Mouse (Mus musculus): ENCODE results near the gene Gabre. TPM values are rescaled to one million over a fixed set of nuclear protein-coding genes. Genes with fewer than 3 reads are reported as not detected.

The Gabre gene
- not detected in 2 replicates for polyA plus RNA-seq (2012; ENCODE audit: low replicate concordance)

DNA sequence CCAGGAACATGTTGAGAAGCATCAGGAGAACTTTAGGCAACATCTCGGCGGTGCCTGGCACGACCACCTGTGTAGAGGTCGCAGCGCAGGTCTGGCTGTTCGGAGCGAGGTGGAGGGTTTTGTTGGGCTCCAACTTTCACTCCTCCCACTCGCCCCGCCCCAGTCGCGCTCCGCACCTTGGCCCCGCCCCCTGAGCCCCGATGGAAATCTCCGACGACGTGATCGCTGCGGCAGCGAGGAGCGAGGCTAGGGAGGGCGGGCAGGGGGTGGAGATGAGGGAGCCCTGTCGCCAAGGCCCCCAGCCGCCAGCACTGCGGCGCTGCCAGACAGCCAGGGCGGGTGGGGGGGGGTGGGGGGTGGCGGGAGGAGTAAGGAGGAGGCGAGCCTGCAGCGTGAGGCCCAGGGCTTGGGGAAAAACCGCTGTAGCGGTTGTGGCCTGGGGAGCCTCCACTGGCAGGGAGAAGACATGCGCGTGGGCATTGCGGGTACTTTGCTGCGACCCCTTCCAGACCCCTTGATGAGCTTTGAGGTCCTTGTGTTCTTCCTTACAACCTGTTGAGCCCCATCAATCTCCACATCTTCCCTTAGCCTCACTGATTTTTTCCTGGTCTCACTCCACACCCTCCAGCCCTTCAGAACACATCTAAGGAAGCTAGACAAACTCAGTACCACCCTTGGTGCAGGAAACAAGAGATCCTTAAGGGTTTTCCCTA is at the start of gene Gabre:
Gabre (minus strand) TSS at position 145 of the 713 bp plus-strand sequence.

DNA sequence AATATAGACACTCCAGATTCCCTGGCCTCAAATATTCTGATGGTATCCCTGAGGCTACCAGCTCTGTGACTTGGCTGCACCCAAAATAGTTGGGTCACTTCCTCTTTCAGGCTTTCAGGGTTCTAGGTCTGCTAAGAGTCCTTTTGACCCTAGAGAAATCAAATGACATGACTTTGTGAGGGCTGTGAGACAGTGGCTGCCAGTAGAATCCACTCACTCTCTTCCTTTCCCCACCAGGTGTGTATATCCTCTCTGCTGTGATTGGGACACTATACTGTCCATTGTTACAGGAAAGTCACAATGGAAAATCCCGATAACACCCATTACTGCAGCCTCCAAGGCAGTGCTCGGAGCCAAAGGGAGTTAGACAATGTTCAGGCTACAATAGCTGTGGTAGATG is 52.9 kb downstream of the Gabre start, which contains the start of gene Magea4:
Magea4 (plus strand) TSS at position 301 of the 400 bp plus-strand sequence.

Other genes starting within 250 kb of the Gabre start
- gene Magea4, start 52.8 kb downstream of the Gabre start, polyA plus RNA-seq (2012; ENCODE audit: low replicate concordance) = not detected in 2 replicates
- gene Magea10, start 112.1 kb upstream of the Gabre start, polyA plus RNA-seq (2012; ENCODE audit: low replicate concordance) = not detected in 2 replicates